ENCODE assay signal across 16 mouse cellular contexts in the genomic region with DNA sequence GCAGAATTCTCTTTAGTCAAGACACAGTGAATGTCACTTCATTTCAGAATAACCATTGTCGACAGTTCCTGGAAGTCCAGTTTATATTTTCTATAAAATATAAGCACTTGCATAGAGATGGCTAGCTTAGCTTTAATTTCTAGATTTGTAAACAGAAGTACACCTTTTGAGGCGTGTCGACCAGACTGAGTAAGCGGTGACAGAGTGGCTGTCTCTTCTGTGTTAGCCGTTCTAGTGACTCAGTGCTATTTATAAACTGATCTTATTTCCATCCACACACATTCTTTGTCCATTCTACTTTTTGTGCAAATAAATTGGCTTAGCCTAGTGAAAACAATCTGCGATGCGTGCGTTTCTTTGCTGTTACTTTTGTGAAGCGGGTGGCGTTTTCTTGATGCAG. TPM values are rescaled to one million over a fixed set of nuclear protein-coding genes. Genes with fewer than 3 reads are reported as not detected.
DNase-seq lines count a peak whose midpoint lies in the region; ATAC-seq and TF ChIP-seq lines count a peak whose summit lies in the region.
"Had no signal": no experiment of that assay in that cellular context is flagged by ENCODE, and none has a peak within 500 bp of the region (broad histone marks: within the 10 kb centered on the region; RNA-seq: fewer than 3 reads in every experiment).

No protein-coding gene starts in this region.

- H3K27me3 ChIP-seq in lung, postnatal 0 days (replicated peaks; ENCODE audit: insufficient read depth, low read length), result no peaks in the 10 kb centered on the region
- H3K27me3 ChIP-seq in heart, embryonic 14.5 days (ENCODE audit: control insufficient read depth, insufficient read depth, low read length), result no peaks in the 10 kb centered on the region
- H3K27me3 ChIP-seq: hindbrain, embryonic 12.5 days; liver, embryonic 12.5 days had no signal

- H3K4me3 ChIP-seq in gastrocnemius, adult 2 months, result peak overlapping the region; percentile 63
- H3K4me3 ChIP-seq in lung, postnatal 0 days (ENCODE audit: low read depth, low read length), result no peak overlapping the region
- H3K4me3 ChIP-seq in heart, embryonic 14.5 days (ENCODE audit: control insufficient read depth in 1 of 2, insufficient read depth in 1 of 2, low read depth in 1 of 2, low read length in 2 of 2), result peak overlapping the region in 1 of 2 experiments; percentile 19; a peak in 2 of 4 replicates
- H3K4me3 ChIP-seq: hindbrain, embryonic 12.5 days; liver, embryonic 12.5 days had no signal

- 0 out of 2 replicates have a peak overlapping the region, but pooled peaks have one; percentile 14 for H3K4me2 ChIP-seq in lung, postnatal 0 days (replicated peaks; ENCODE audit: low read depth, low read length)
- peak overlapping the region; percentile 61 for H3K4me2 ChIP-seq in heart, embryonic 14.5 days (ENCODE audit: low read length)
- H3K4me2 ChIP-seq: hindbrain, embryonic 12.5 days; liver, embryonic 12.5 days had no signal

- TF ChIP-seq EP300 in lung, postnatal 0 days (IDR thresholded peaks at IDR 0.05), result no peak

- intact Hi-C loops in gastrocnemius, adult 2 months (cut with DNase I), result no loop called here

- DNase-seq in gastrocnemius, adult 2 months, result no peak
- no peak for DNase-seq in gastrocnemius, postnatal 25 days
- peak; percentile 7 for DNase-seq in lung, postnatal 0 days (ENCODE audit: low spot score)
- DNase-seq in lung, postnatal 4 days, result no peak
- no peak for DNase-seq in thymus, postnatal 36 days
- no peak for DNase-seq in kidney, postnatal 10 days
- DNase-seq: adrenal gland, adult 2 months; cerebellum, adult 18-20 months; cerebellum, postnatal 36 days; kidney, adult 9 months; midbrain, embryonic 14.5 days; thymus, adult 18-20 months had no signal

- H3K4me1 ChIP-seq in lung, postnatal 0 days (ENCODE audit: insufficient read depth, low read depth, low read length), result no peaks in the 10 kb centered on the region
- peaks cover 6 to 19% of the 10 kb centered on the region in 2 experiments for H3K4me1 ChIP-seq in heart, embryonic 14.5 days (ENCODE audit: control insufficient read depth in 2 of 2, insufficient read depth in 2 of 2, low read length in 2 of 2)
- H3K4me1 ChIP-seq: hindbrain, embryonic 12.5 days; liver, embryonic 12.5 days had no signal

- H3K27ac ChIP-seq in gastrocnemius, adult 2 months, result peak overlapping the region; percentile 94
- H3K27ac ChIP-seq in lung, postnatal 0 days (ENCODE audit: low read length), result no peak overlapping the region
- H3K27ac ChIP-seq in heart, embryonic 14.5 days (replicated peaks in 1 of 2; ENCODE audit: control insufficient read depth in 1 of 2, insufficient read depth in 1 of 2, low read depth in 2 of 2, low read length in 2 of 2), result peak overlapping the region; percentile 35 to 59
- H3K27ac ChIP-seq: hindbrain, embryonic 12.5 days; liver, embryonic 12.5 days had no signal

- no peak overlapping the region for H3K9ac ChIP-seq in lung, postnatal 0 days (replicated peaks; ENCODE audit: low read depth)
- H3K9ac ChIP-seq in heart, embryonic 14.5 days (ENCODE audit: low read length), result peak overlapping the region; percentile 9; the same call in 1 of the 2 replicates
- H3K9ac ChIP-seq: hindbrain, embryonic 12.5 days; liver, embryonic 12.5 days had no signal

- H3K9me3 ChIP-seq in lung, postnatal 0 days (ENCODE audit: low read length), result no peaks in the 10 kb centered on the region
- no peaks in the 10 kb centered on the region for H3K9me3 ChIP-seq in heart, embryonic 14.5 days (ENCODE audit: control insufficient read depth, low read length)
- H3K9me3 ChIP-seq: hindbrain, embryonic 12.5 days; liver, embryonic 12.5 days had no signal

- H3K36me3 ChIP-seq in lung, postnatal 0 days (ENCODE audit: insufficient read depth, low read length), result no peaks in the 10 kb centered on the region
- no peaks in the 10 kb centered on the region for H3K36me3 ChIP-seq in heart, embryonic 14.5 days (ENCODE audit: control insufficient read depth, insufficient read depth, low read length)
- H3K36me3 ChIP-seq: hindbrain, embryonic 12.5 days; liver, embryonic 12.5 days had no signal

- no peak for ATAC-seq in lung, postnatal 0 days
- ATAC-seq in heart, embryonic 14.5 days (ENCODE audit: insufficient number of reproducible peaks, insufficient read depth, low FRiP score, low read depth), result no peak
- ATAC-seq: inflammation-experienced regulatory T-cells, adult 6 months; liver, embryonic 12.5 days had no signal

- 63% methylated on average over 10 of the region's 10 CpGs for WGBS in lung, postnatal 0 days
- 53% methylated on average over 10 of the region's 10 CpGs for WGBS in heart, embryonic 14.5 days

- no peak for TF ChIP-seq CTCF in gastrocnemius, adult 2 months (IDR thresholded peaks at IDR 0.05)
- no peak for TF ChIP-seq CTCF in lung, postnatal 0 days (IDR thresholded peaks at IDR 0.05)

RNA-seq across cellular contexts. Expression of gene Ccdc91, which starts 30.9 kb away (rescaled TPM):
- 10 to 100 TPM; 72.9 to 96.0 TPM for total RNA-seq in gastrocnemius, adult 2 months (2021)
- 10 to 100 TPM; 63.9 to 68.2 TPM for total RNA-seq in gastrocnemius, postnatal 25 days (2021)
- polyA plus RNA-seq in lung, postnatal 0 days (2015; fragmentation: Nextera tagmentation; extraction: Ambion mirVana), result 23.9 and 27.0 TPM in 2 replicates
- 21.0 and 25.1 TPM in 2 replicates for polyA plus RNA-seq in heart, embryonic 14.5 days (2014; fragmentation: Nextera tagmentation; extraction: Ambion mirVana)
